Mouse (Mus musculus): ENCODE results near the gene Myo1b. TPM values are rescaled to one million over a fixed set of nuclear protein-coding genes. Genes with fewer than 3 reads are reported as not detected.

The Myo1b gene
- polyA plus RNA-seq, 1 experiment from 2014 or later: 117 TPM

DNA sequence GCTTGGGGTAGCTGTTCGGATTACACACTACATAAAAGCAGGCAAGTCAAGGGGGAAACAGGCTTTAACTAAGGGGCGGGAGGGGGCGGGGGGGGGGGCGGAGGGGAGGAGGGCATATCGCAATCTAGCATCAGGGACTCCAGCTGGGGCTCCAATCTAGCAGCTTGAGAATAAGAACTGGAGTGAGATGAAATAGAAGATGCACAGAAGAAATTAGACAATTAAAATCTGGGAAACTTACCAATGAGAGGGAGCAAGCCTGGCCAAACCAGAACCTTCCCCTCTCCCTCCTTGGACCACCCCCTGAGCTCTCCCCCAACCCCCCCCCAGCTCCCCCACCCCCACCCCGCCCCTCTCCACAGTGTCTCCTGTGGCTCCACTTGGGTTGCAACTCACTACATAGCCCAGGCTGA is 18.7 kb downstream of the Myo1b start:
- Histone ChIP-seq H3K9me3 (ENCODE audit: low read depth, low read length) (no peaks in the 10 kb centered on the region), H3K4me1 (ENCODE audit: insufficient read depth) (peaks cover 32% of the 10 kb centered on the region), H3K9ac (no peak overlapping the region), H3K27me3 (ENCODE audit: insufficient read depth, low read length) (no peaks in the 10 kb centered on the region), H3K4me2 (no peak overlapping the region), H3K36me3 (ENCODE audit: insufficient read depth) (peaks cover 3% of the 10 kb centered on the region; the same call in 1 of the 2 replicates), H3K27ac (ENCODE audit: low read depth) (no peak overlapping the region), H3K4me3 (ENCODE audit: low read depth, low read length) (no peak overlapping the region)
- peak; percentile 63 for DNase-seq
- 40% methylated on average over 6 of the region's 6 CpGs for whole genome bisulfite sequencing
- TF ChIP-seq CTCF (IDR thresholded peaks at IDR 0.05; ENCODE audit: low read depth): no peak
- ATAC-seq (ENCODE audit: insufficient read depth): peak; percentile 60

DNA sequence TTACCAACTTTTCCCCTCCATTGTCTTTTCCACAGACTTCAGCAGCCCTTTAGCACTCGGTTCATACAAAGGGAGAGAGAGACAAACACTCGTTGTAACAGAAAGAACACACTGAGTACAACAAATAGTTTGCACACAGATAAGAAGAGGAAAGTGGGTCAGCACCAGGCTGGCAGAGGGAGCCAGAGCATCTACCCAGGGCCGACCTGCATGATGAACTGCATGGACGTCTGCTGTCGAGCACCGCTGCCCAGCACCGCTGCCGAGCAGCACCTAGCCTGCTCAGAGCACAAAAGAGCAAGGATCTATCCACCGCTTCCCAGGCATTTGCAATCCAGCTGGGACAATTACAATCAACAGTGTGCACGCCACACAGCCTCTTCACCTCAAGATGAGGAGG is 19.9 kb downstream of the Myo1b start:
- Histone ChIP-seq H3K27ac (ENCODE audit: low read depth) (peak overlapping the region; percentile 19; the same call in 1 of the 2 replicates), H3K4me1 (ENCODE audit: insufficient read depth) (peaks cover 35% of the 10 kb centered on the region), H3K9me3 (ENCODE audit: low read depth, low read length) (no peaks in the 10 kb centered on the region), H3K27me3 (ENCODE audit: insufficient read depth, low read length) (no peaks in the 10 kb centered on the region), H3K36me3 (ENCODE audit: insufficient read depth) (peaks cover 3% of the 10 kb centered on the region; the same call in 1 of the 2 replicates), H3K9ac (no peak overlapping the region), H3K4me3 (ENCODE audit: low read depth, low read length) (no peak overlapping the region), H3K4me2 (no peak overlapping the region)
- no peak for ATAC-seq (ENCODE audit: insufficient read depth)
- no peak for DNase-seq
- 47% methylated on average over 10 of the region's 10 CpGs for WGBS
- no peak for TF ChIP-seq CTCF (IDR thresholded peaks at IDR 0.05; ENCODE audit: low read depth)

DNA sequence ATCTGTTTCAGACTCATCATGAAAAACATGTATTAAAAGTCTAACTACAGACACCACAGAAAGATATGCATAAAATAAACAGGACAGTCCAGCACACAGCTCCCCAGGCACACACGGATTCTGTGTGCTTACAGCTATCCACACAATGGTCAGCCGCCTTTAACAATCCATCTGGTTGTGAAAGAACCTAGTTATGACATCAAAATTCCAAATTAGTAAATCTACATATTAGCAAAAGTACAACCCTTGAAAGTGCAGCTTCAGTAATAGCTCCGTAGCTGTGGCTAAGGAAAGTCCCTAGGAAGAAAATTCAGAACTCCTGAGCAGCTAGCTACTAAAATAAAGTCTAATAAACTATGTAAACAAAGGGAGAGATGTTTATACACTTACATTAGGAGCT is 21.1 kb downstream of the Myo1b start:
- DNase-seq: peak; percentile 57
- Histone ChIP-seq H3K4me2 (peak overlapping the region; percentile 7), H3K9me3 (ENCODE audit: low read depth, low read length) (no peaks in the 10 kb centered on the region), H3K4me3 (ENCODE audit: low read depth, low read length) (no peak overlapping the region), H3K4me1 (ENCODE audit: insufficient read depth) (peaks cover 40% of the 10 kb centered on the region), H3K27ac (ENCODE audit: low read depth) (peak overlapping the region; percentile 54), H3K9ac (no peak overlapping the region), H3K27me3 (ENCODE audit: insufficient read depth, low read length) (no peaks in the 10 kb centered on the region), H3K36me3 (ENCODE audit: insufficient read depth) (peaks cover 3% of the 10 kb centered on the region; the same call in 1 of the 2 replicates)
- WGBS: 17% methylated on average over 3 of the region's 3 CpGs
- ATAC-seq (ENCODE audit: insufficient read depth): no peak
- no peak for TF ChIP-seq CTCF (IDR thresholded peaks at IDR 0.05; ENCODE audit: low read depth)

DNA sequence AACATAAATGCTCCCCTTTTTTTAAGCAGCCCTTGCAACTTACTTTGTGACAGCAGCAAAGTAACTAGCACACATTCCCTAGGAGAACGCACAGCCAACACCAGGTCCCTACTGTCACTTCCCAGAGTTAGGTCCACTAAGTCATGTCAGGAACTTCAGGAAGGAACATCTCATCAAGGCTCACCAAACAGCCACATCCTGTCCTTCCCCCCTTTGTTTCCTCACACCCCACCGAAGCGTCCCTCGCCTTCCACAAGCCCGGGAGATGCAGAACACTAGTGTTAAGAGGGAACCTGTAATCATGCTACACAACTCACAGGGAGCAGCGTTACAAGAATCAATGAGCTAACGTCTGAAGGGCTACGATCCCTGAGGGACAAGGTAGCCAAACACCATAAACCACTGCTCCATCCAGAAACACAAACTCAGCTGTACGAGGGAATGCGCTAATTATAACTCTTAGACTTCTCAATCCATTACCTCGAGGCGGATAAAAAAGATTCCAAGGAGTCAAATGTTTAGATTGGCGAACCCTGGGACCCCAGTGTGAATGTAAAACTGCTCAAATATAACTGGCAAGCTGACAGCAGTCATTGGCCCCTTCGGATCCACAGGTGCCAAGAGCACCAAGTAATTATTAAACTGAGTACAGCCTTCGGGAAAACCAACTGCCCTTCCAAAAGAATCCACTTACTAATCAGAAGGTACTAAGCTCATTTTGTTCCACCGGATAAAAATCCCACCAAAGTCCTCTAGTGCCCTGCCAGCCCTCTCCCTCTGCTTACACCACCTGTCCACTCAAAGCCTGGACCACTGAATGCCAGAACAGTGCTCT is 22.1 kb downstream of the Myo1b start:
- H3K27ac ChIP-seq (ENCODE audit: low read depth): peak overlapping the region; percentile 54
- no peak for ATAC-seq (ENCODE audit: insufficient read depth)
- DNase-seq: peak; percentile 46
- no peaks in the 10 kb centered on the region for H3K9me3 ChIP-seq (ENCODE audit: low read depth, low read length)
- WGBS: 40% methylated on average over 16 of the region's 16 CpGs
- TF ChIP-seq CTCF (IDR thresholded peaks at IDR 0.05; ENCODE audit: low read depth): no peak
- H3K4me3 ChIP-seq (ENCODE audit: low read depth, low read length): no peak overlapping the region
- no peak overlapping the region for H3K9ac ChIP-seq
- peak overlapping the region; percentile 29 for H3K4me2 ChIP-seq
- H3K27me3 ChIP-seq (ENCODE audit: insufficient read depth, low read length): no peaks in the 10 kb centered on the region
- peaks cover 43% of the 10 kb centered on the region for H3K4me1 ChIP-seq (ENCODE audit: insufficient read depth)
- H3K36me3 ChIP-seq (ENCODE audit: insufficient read depth): peaks cover 3% of the 10 kb centered on the region; the same call in 1 of the 2 replicates

DNA sequence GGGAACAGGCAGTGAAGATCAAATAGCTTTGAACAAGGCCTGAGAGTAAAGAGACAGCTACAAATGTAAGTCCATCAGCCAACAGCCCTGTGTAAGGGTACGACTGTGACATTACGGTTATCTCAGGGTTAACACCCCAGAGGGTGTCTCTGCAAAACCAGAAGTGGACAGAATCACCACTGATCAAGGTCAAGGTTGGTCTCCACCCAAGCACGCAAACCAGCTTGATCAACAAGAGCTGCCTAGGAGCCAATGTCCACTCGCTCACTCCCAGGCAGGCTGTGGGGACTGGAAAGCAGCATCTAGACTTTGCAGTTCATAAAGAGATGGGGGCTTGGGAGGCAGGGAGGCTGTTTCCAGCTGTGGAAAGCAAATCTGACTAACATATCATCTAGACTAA is 23.9 kb downstream of the Myo1b start:
- H3K9ac ChIP-seq: no peak overlapping the region
- no peaks in the 10 kb centered on the region for H3K9me3 ChIP-seq (ENCODE audit: low read depth, low read length)
- DNase-seq (no peak), ATAC-seq (ENCODE audit: insufficient read depth) (no peak)
- no peak overlapping the region for H3K27ac ChIP-seq (ENCODE audit: low read depth)
- H3K27me3 ChIP-seq (ENCODE audit: insufficient read depth, low read length): no peaks in the 10 kb centered on the region
- H3K4me2 ChIP-seq: no peak overlapping the region
- H3K4me3 ChIP-seq (ENCODE audit: low read depth, low read length): no peak overlapping the region
- H3K4me1 ChIP-seq (ENCODE audit: insufficient read depth): peaks cover 56% of the 10 kb centered on the region
- peaks cover 3% of the 10 kb centered on the region; the same call in 1 of the 2 replicates for H3K36me3 ChIP-seq (ENCODE audit: insufficient read depth)
- WGBS: 77% methylated on average over 4 of the region's 4 CpGs
- no peak for TF ChIP-seq CTCF (IDR thresholded peaks at IDR 0.05; ENCODE audit: low read depth)

DNA sequence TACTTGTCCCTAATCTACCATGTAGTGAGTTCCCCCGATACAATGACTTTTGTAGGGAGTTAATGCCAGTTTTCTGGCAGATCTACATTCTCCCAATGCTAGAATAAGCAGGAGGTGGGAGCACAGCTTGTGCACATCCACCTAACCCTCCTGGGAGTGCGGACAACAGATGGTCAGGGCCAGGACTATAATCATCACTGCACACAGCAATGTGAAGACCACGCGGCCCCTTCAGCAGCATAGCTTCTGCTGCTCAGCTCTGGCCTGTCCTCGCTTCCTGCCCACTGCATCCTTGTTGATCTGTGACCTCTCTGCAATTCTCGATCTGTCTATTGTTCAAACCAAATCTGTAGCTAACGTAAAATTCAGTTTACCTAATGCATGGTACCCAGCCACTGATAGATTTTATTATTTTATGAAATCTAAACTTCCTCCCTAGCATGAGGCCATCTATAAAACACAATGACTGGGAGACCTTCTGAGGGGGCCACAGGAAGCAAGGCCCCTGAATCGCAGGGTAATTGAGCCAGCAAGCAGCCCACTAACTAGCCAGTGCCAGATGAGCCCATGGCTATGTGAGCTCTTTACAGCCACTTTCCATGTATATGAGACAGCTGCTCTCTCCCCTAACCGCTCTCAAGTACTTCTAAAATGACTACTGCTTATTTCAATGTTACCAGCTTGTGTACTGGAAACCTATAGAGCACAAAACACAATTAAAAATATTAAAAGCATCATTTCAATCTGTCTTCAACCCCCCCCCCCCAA is 27.6 kb downstream of the Myo1b start:
- DNase-seq (no peak), ATAC-seq (ENCODE audit: insufficient read depth) (no peak)
- Histone ChIP-seq H3K4me1 (ENCODE audit: insufficient read depth) (peaks cover 36% of the 10 kb centered on the region), H3K9me3 (ENCODE audit: low read depth, low read length) (no peaks in the 10 kb centered on the region), H3K36me3 (ENCODE audit: insufficient read depth) (peaks cover 4% of the 10 kb centered on the region), H3K4me2 (no peak overlapping the region), H3K27ac (ENCODE audit: low read depth) (no peak overlapping the region), H3K27me3 (ENCODE audit: insufficient read depth, low read length) (no peaks in the 10 kb centered on the region), H3K9ac (no peak overlapping the region), H3K4me3 (ENCODE audit: low read depth, low read length) (no peak overlapping the region)
- TF ChIP-seq CTCF (IDR thresholded peaks at IDR 0.05; ENCODE audit: low read depth): no peak
- 71% methylated on average over 9 of the region's 9 CpGs for WGBS
